Mouse (Mus musculus) heart, adult 8-10 months (tissue): ENCODE measurements around the gene Ikbkg. TPM values are rescaled to one million over a fixed set of nuclear protein-coding genes. Genes with fewer than 3 reads are reported as not detected.
"Not testable (repeated sequence)": the region's sequence is repeated elsewhere in the genome, so short reads cannot be mapped to it uniquely, and the experiment has no call there.

Source experiments
- DNase-seq: peaks from one replicate; pipeline ENCODE4 v3.0.0; 2022; ENCODE audit warnings: low spot score
- total RNA-seq, 4 experiments: library from RNA; stranded (reverse); gene quantifications; 2 replicates each; pipeline ENCODE4 v1.2.4; 2022

Gene Ikbkg
- total RNA-seq = 10 to 100 TPM; 46.2 to 56.3 (median 49.5) TPM

GRCm38 (mm10) chrX:74392535-74393443 lies at the start of gene Ikbkg, which contains the start of gene Fam3a:
Gene Ikbkg, plus strand, starts transcription at chrX:74393290.
Gene Fam3a, minus strand, starts transcription at chrX:74393272.
- peak; percentile 76 for DNase-seq

GRCm38 (mm10) chrX:74352645-74353466 lies 40.2 kb upstream of the Ikbkg start:
- no peak for DNase-seq

DNA sequence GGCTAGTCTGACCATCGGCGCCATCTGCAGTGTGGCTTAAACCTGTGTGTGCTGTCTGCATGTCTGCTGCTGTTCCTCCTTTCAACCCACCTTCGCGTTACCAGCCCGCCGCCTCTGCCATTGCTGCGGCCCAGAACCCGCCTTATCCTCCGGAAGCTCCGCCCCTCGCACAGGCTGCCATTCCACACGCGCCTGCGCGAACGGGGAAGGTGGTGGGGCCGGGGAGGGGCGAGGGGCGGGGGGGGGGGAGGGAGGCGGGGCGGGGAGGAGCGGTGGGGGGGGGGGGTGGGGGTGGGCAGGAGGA lies 39.7 kb upstream of the Ikbkg start, which contains the start of gene Lage3:
TSS of gene Lage3 (minus strand) at position 152 of the 304 bp plus-strand sequence.
- peak; percentile 77 for DNase-seq

GRCm38 (mm10) chrX:74357069-74357468 lies 36.0 kb upstream of the Ikbkg start:
- not testable (repeated sequence) for DNase-seq

- DNase-seq = no peak
Observed at GRCm38 (mm10) chrX:74359171-74359570, 33.9 kb upstream of the Ikbkg start.

DNA sequence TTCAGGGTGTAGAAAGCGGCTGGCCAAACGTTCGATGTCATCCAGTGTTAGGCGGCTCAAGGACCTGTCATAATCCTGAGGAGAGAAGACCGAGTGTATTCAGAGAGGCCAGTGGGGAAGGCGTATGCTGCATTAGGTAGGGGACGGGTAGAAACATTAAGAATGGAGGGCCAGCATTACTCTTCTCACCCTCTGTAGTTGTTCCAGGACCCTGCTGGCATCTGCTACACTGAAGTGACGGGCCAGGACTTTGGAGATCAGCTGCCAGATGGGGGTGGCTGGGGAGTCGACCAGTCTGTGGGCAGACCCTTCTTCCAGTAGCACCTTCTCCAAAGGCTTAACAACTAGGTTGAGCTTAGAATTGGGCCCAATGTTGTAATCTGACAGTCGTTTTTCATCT lies 25.6 kb upstream of the Ikbkg start:
- DNase-seq = no peak

GRCm38 (mm10) chrX:74368209-74368909 lies 24.7 kb upstream of the Ikbkg start:
- DNase-seq = peak; percentile 69

DNA sequence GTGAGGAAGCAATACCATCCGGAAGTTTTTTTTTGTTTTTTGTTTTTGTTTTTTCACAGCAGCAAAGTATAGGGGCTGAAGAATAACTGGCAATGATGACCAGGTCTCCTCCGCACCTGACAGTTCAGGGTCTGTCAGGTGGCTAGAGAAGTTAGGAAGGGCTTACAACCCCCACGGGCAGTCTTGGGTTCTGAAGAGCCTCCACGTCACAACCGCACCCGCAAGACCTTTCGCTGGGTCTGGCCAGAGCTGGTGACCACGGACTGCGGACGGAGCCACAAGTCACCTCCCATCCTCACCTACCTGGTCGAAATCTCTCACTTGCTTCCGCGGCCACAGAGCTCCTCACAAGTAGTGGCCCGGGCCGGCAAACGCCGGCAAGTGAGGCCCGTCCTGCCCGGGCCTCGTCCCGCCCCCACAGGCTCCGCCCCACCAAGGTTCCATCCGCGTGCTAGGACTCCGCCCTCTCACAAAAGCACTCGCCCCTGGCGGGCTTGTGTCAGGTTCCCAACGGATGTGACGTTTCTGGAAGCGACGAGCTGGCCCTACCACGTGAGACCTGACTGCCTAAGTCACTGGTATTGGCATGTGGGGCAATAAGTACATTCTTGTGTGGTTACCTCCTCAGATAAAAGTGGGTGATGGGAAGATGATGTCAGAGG lies 20.1 kb upstream of the Ikbkg start, which contains the start of the genes Ubl4a and Slc10a3:
TSS of gene Ubl4a (minus strand) at position 331 of the 662 bp plus-strand sequence.
TSS of gene Slc10a3 (minus strand) at position 462 of the 662 bp plus-strand sequence.
- peak; percentile 87 for DNase-seq

DNA sequence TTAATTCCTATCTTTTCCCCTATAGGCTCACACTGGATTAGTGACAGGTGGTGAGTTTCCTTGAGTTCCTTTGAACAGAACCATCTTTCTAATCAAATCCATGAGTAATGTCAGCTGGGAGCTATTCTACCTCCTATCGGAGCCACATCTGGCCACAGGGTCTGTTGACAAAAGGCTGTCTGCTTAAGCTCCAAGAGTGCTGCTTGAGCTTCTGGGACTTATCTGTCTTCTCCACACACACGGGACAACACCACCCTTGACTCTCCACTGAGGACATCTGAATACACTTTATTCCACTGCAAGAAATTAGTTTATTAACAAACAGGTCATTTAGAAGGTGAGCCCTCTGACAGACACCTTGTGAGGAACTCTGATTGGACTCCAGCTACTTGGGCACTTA lies 8.6 kb upstream of the Ikbkg start:
- no peak for DNase-seq

GRCm38 (mm10) chrX:74388153-74388552 lies 4.9 kb upstream of the Ikbkg start:
- DNase-seq = no peak

GRCm38 (mm10) chrX:74400136-74400535 lies 7.0 kb downstream of the Ikbkg start:
- no peak for DNase-seq

- DNase-seq = no peak
Observed at GRCm38 (mm10) chrX:74408340-74408739, 15.2 kb downstream of the Ikbkg start.

DNA sequence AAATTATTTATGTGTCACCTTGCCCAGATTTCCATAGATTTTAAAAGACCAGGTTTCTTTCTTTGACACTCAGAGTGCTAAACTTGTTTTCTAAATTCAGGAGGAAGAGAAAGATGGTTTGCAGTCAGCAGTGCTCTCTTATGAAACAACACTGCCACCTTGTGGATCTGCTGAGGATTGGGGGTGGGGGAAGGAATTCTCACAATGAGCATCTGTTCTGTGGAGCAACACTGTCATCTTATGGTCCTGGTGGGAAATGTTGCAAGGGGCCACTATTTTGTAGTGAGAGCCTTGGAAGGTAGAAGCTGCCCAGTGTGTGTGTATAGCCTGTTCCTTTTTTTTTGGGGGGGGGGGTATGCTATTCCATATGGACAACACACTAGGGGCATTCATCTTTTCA lies 20.3 kb downstream of the Ikbkg start:
- peak; percentile 53 for DNase-seq

GRCm38 (mm10) chrX:74424443-74424842 lies 31.4 kb downstream of the Ikbkg start:
- no peak for DNase-seq

DNA sequence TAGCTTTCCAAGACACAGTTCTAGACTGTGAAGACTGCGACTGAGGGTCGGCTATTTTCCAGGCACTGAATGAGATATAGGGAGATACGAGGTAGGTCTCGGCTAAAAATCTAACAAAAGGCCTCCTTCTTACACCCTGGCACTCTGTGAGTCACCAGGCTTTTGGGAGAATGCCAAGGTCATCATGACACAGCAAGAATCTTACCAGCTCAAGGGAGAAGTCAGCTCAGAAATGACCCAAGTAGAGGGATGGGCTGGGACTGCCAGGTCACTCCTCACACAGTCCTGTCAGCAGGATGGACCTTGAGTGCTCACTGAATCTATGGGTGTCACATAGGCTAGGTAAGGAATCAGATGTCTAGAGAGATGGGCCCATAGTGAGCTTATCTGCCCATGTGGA lies 32.1 kb downstream of the Ikbkg start:
- peak; percentile 39 for DNase-seq

GRCm38 (mm10) chrX:74426256-74426655 lies 33.2 kb downstream of the Ikbkg start:
- DNase-seq = no peak

DNA sequence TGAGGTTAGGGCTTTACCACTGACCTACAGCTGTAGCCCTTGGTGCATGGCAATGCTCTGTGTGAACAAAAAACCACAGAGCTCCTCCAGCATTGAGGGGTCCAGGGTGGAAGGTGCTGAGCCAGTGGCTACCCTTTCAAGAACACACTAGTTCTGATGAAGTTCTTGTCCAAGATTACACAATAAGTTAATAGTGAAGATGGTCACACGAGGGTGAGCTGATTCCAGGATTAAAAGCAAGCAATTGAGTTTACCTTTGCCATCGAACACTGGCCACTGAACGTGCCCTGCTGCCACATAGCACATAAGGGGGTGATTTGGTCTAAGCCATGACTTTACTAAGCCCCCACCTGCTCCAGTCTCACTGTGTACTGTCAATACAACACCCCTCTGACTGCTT lies 34.0 kb downstream of the Ikbkg start:
- no peak for DNase-seq

DNA sequence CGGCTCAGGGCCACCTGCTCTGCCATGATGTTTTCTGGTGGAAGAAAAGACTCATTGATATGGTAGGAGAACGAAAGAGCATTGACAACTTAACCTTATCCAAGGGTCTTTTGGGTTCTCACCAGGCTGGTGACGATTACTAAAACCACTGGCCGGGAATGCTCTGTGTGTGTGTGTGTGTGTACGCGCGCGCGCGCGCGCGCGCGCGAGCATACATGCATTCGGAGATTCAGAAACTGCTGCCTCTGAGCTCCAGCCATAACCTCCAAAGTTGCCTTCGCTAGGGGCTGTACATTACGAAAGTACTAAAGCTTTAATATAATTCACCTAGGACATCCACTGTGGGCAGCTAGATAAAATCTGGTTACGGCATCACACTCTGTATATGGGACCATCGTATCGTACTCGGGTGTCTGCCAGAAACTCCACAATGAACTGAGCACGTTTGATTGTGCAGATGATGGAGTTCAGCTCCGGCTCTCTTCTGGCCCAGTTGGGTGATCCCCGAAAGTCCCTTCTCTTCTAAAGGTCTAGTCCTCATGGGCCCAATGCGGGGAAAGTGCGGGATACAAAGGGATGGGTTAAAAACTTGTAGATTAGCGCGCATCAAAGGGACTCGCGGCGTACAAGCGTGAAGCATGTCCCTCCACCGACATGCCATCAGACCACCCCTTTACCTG lies 35.2 kb downstream of the Ikbkg start:
- no peak for DNase-seq

- peak; percentile 86 for DNase-seq
Observed at GRCm38 (mm10) chrX:74428826-74429276, 35.8 kb downstream of the Ikbkg start, which contains the start of gene G6pdx. Gene G6pdx, minus strand, starts transcription at chrX:74429194.

DNA sequence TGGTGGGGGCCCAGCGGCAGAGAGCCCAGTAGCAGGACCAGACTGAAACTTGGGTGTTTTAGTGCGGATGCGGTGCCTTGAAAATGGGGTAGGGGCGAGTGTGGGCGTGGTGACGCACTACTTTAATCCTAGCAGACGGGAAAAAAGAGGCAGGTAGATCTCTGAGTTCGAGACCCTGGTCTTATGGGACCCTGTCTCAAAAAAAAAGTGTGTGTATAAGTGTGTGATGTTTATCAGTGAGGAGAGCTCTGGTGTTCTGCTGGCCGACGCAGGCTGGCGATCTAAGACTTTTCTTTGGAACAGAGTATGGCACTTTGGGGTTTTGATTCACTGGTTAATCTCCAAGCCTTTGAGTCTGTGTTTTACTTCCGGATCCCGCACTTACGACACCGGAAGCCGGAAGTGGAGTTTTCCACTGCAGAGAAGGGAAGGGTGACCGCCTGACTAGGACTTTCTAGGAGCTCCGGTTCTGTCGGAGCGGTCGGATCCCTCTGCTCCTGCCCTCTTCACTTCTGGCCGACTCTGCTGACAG lies 36.3 kb downstream of the Ikbkg start:
- peak; percentile 87 for DNase-seq
